Mouse (Mus musculus): Measurements from ENCODE around the gene Prpf40b. TPM values are rescaled to one million over a fixed set of nuclear protein-coding genes. Genes with fewer than 3 reads are reported as not detected.

The Prpf40b gene
- total and polyA plus RNA-seq, 3 experiments = 24.7 to 46.4 TPM; not detected in 1

GRCm38 (mm10) chr15:99342194-99342981 is 47.5 kb downstream of the Prpf40b start:
- no peak overlapping the region for H3K27ac ChIP-seq (ENCODE audit: control insufficient read depth, low read depth, low read length)
- peaks cover 4 to 11% of the 10 kb centered on the region in 2 experiments; a peak in 3 of 4 replicates for H3K4me1 ChIP-seq (ENCODE audit: control insufficient read depth in 1 of 2, insufficient read depth in 2 of 2, low read length in 2 of 2)
- no peak overlapping the region for H3K9ac ChIP-seq (ENCODE audit: control insufficient read depth, low read depth, low read length, poor library complexity, severe bottlenecking)
- no peak overlapping the region for H3K4me3 ChIP-seq (ENCODE audit: control insufficient read depth in 1 of 2, insufficient read depth in 1 of 2, low read depth in 2 of 2, low read length in 2 of 2)
- peak; percentile 97 for TF ChIP-seq RCOR1 (IDR thresholded peaks at IDR 0.05; ENCODE audit: low read depth, low read length)
- TF ChIP-seq SIN3A (IDR thresholded peaks at IDR 0.05; ENCODE audit: low read length) = 0 out of 2 replicates have a peak, but pooled peaks have one; percentile 21
- TF ChIP-seq MAFK (IDR thresholded peaks at IDR 0.05; ENCODE audit: borderline replicate concordance, low read depth, low read length) = no peak
- peak; percentile 67; the same call in 1 of the 2 replicates for TF ChIP-seq GATA1 (IDR thresholded peaks at IDR 0.05; ENCODE audit: low read depth, low read length)
- H3K9me3 ChIP-seq (replicated peaks; ENCODE audit: insufficient read depth, low read length) = no peaks in the 10 kb centered on the region
- DNase-seq (ENCODE audit: low read depth, low spot score) = peak; percentile 32
- H3K27me3 ChIP-seq (ENCODE audit: control insufficient read depth in 1 of 2, insufficient read depth in 2 of 2, low read length in 2 of 2) = peaks cover 9 to 19% of the 10 kb centered on the region in 2 experiments; a peak in 3 of 4 replicates
- no peaks in the 10 kb centered on the region; a peak in 1 of 4 replicates for H3K36me3 ChIP-seq (ENCODE audit: control insufficient read depth in 1 of 2, insufficient read depth in 2 of 2, low read length in 2 of 2)
- H3K79me2 ChIP-seq (ENCODE audit: control insufficient read depth, insufficient read depth, low read length, poor library complexity) = no peaks in the 10 kb centered on the region

GRCm38 (mm10) chr15:99343414-99344147 is 48.7 kb downstream of the Prpf40b start:
- H3K79me2 ChIP-seq (ENCODE audit: control insufficient read depth, insufficient read depth, low read length, poor library complexity) = no peaks in the 10 kb centered on the region
- no peak for TF ChIP-seq TBP (IDR thresholded peaks at IDR 0.05; ENCODE audit: low read depth, low read length)
- no peak for TF ChIP-seq JUND (IDR thresholded peaks at IDR 0.05; ENCODE audit: low read depth, low read length)
- TF ChIP-seq SIN3A (IDR thresholded peaks at IDR 0.05; ENCODE audit: low read length) = no peak
- TF ChIP-seq MYC (IDR thresholded peaks at IDR 0.05; ENCODE audit: low read depth, low read length) = no peak
- no peak for TF ChIP-seq TAL1 (IDR thresholded peaks at IDR 0.05; ENCODE audit: low read length)
- TF ChIP-seq NRF1 (IDR thresholded peaks at IDR 0.05; ENCODE audit: insufficient read depth, low read depth, low read length, poor library complexity, severe bottlenecking) = no peak
- no peak for TF ChIP-seq MXI1 (IDR thresholded peaks at IDR 0.05; ENCODE audit: low read depth, low read length)
- H3K9ac ChIP-seq (ENCODE audit: control insufficient read depth, low read depth, low read length, poor library complexity, severe bottlenecking) = no peak overlapping the region
- H3K36me3 ChIP-seq (ENCODE audit: control insufficient read depth in 1 of 2, insufficient read depth in 2 of 2, low read length in 2 of 2) = no peaks in the 10 kb centered on the region; a peak in 1 of 4 replicates
- H3K4me1 ChIP-seq (ENCODE audit: control insufficient read depth in 1 of 2, insufficient read depth in 2 of 2, low read length in 2 of 2) = peaks cover 4 to 11% of the 10 kb centered on the region in 2 experiments; a peak in 3 of 4 replicates
- H3K27me3 ChIP-seq (ENCODE audit: control insufficient read depth in 1 of 2, insufficient read depth in 2 of 2, low read length in 2 of 2) = peaks cover 20 to 24% of the 10 kb centered on the region in 2 experiments
- H3K9me3 ChIP-seq (replicated peaks; ENCODE audit: insufficient read depth, low read length) = no peaks in the 10 kb centered on the region
- H3K4me3 ChIP-seq (ENCODE audit: control insufficient read depth in 1 of 2, insufficient read depth in 1 of 2, low read depth in 2 of 2, low read length in 2 of 2) = no peak overlapping the region
- no peak for DNase-seq (ENCODE audit: low read depth, low spot score)
- no peak overlapping the region for H3K27ac ChIP-seq (ENCODE audit: control insufficient read depth, low read depth, low read length)
